Mouse (Mus musculus): Measurements from ENCODE around the gene Fam114a2.

- TF ChIP-seq CTCF (IDR thresholded peaks at IDR 0.05; ENCODE audit: borderline replicate concordance, control insufficient read depth, extremely low read depth, insufficient read depth, low read length, poor library complexity) (no peak), POLR2A (IDR thresholded peaks at IDR 0.05; ENCODE audit: control insufficient read depth, extremely low read depth, insufficient read depth, low read length, poor library complexity) (no peak)
Observed at GRCm38 (mm10) chr11:57515218-57515617, 3.2 kb downstream of the Fam114a2 start.
